In genomic region chr9:44767101-44768028, GRCm38 (mm10) we compare ENCODE assay signal across 1 mouse cellular context.
TF ChIP-seq lines count a peak whose summit lies in the region.

Arcn1 (minus strand) TSS chr9:44767845.
Ift46 (plus strand) TSS chr9:44767908.

TF ChIP-seq in MEL, 35 proteins besides CTCF, POLR2A, EP300 and RAD21 (continued from another document):
- TF ChIP-seq GATA1 (IDR thresholded peaks at IDR 0.05; ENCODE audit: low read depth, low read length) (no peak), ZC3H11A (IDR thresholded peaks at IDR 0.05; ENCODE audit: low read depth, low read length) (no peak)
